Comparison of ENCODE assay signal across 9 mouse cellular contexts in genomic region chr11:96867149-96867548, GRCm38 (mm10). TPM values are rescaled to one million over a fixed set of nuclear protein-coding genes. Genes with fewer than 3 reads are reported as not detected.
A peak's percentile ranks its signal among the peaks of the same experiment; 100 is the strongest.
DNase-seq lines count a peak whose midpoint lies in the region; ATAC-seq lines count a peak whose summit lies in the region.
"Had no signal": no experiment of that assay in that cellular context is flagged by ENCODE, and none has a peak within 500 bp of the region (broad histone marks: within the 10 kb centered on the region; RNA-seq: fewer than 3 reads in every experiment).

No protein-coding gene starts in this region.

- 0 out of 2 replicates have a peak, but pooled peaks cover 4% of the 10 kb centered on the region for H3K4me1 ChIP-seq in heart, embryonic 16.5 days (ENCODE audit: control insufficient read depth, insufficient read depth, low read length)

- H3K9me3 ChIP-seq in heart, embryonic 16.5 days (replicated peaks; ENCODE audit: control insufficient read depth, low read length): no peaks in the 10 kb centered on the region
- H3K9me3 ChIP-seq: liver, embryonic 13.5 days had no signal

- H3K4me3 ChIP-seq in heart, embryonic 16.5 days (ENCODE audit: low read length): no peak overlapping the region
- H3K4me3 ChIP-seq: liver, embryonic 13.5 days had no signal

- H3K4me2 ChIP-seq in heart, embryonic 16.5 days (ENCODE audit: low read depth, low read length): no peak overlapping the region
- H3K4me2 ChIP-seq: liver, embryonic 13.5 days had no signal

- 13% methylated on average over 5 of the region's 5 CpGs for WGBS in heart, embryonic 16.5 days

- ATAC-seq in CD4-positive, CD25-positive, alpha-beta regulatory T cell, adult 4 months: no peak
- peak; percentile 55; the same call in 1 of the 2 replicates for ATAC-seq in heart, embryonic 16.5 days (replicated peaks; ENCODE audit: extremely low read depth, insufficient read depth, low FRiP score)

- DNase-seq in CD4-positive, CD25-positive, alpha-beta regulatory T cell, adult 2 months (ENCODE audit: low read depth, low spot score): peak; percentile 81
- DNase-seq in adrenal gland, postnatal 14 days: peak; percentile 76
- peak; percentile 78 for DNase-seq in embryo, embryonic 9.5 days (ENCODE audit: extremely low spot score)
- peak; percentile 80 to 85 for DNase-seq in kidney, postnatal 4 days
- DNase-seq in lung, postnatal 36 days: peak; percentile 81
- DNase-seq in right cerebral cortex, postnatal 25 days: peak; percentile 49
- DNase-seq: liver, embryonic 13.5 days had no signal

- no peaks in the 10 kb centered on the region for H3K27me3 ChIP-seq in heart, embryonic 16.5 days (ENCODE audit: control insufficient read depth, insufficient read depth, low read length)

- no peaks in the 10 kb centered on the region for H3K36me3 ChIP-seq in heart, embryonic 16.5 days (ENCODE audit: control insufficient read depth, insufficient read depth)
- H3K36me3 ChIP-seq: liver, embryonic 13.5 days had no signal

- no peak overlapping the region for H3K27ac ChIP-seq in heart, embryonic 16.5 days (ENCODE audit: low read length)
- H3K27ac ChIP-seq: liver, embryonic 13.5 days had no signal

- H3K9ac ChIP-seq in heart, embryonic 16.5 days (ENCODE audit: low read length): no peak overlapping the region
- H3K9ac ChIP-seq: liver, embryonic 13.5 days had no signal

RNA-seq across cellular contexts. Expression of gene Copz2, which starts 17.5 kb away (rescaled TPM):
- not detected for polyA plus RNA-seq in CD4-positive, CD25-positive, alpha-beta regulatory T cell, adult 4 months (2017; shearing (Covaris generic))
- 39.8 and 43.7 TPM in 2 replicates for total RNA-seq in adrenal gland, postnatal 14 days (2021)
- polyA plus RNA-seq in heart, embryonic 16.5 days (2015; fragmentation: Nextera tagmentation; extraction: Ambion mirVana): 118 and 129 TPM in 2 replicates

RNA-seq across cellular contexts. Expression of gene Nfe2l1, which starts 37.4 kb away (rescaled TPM):
- polyA plus RNA-seq in CD4-positive, CD25-positive, alpha-beta regulatory T cell, adult 4 months (2017; shearing (Covaris generic)): 10 to 100 TPM; 21.3 to 26.1 TPM
- total RNA-seq in adrenal gland, postnatal 14 days (2021): 362 and 371 TPM in 2 replicates
- 81.3 and 90.1 TPM in 2 replicates for polyA plus RNA-seq in heart, embryonic 16.5 days (2015; fragmentation: Nextera tagmentation; extraction: Ambion mirVana)

RNA-seq across cellular contexts. Expression of gene Cdk5rap3, which starts 49.1 kb away (rescaled TPM):
- polyA plus RNA-seq in CD4-positive, CD25-positive, alpha-beta regulatory T cell, adult 4 months (2017; shearing (Covaris generic)): 100 to 1,000 TPM in 1 of 2 experiments, 10 to 100 TPM in 1; 82.3 to 119 TPM
- 48.6 and 49.9 TPM in 2 replicates for total RNA-seq in adrenal gland, postnatal 14 days (2021)
- polyA plus RNA-seq in heart, embryonic 16.5 days (2015; fragmentation: Nextera tagmentation; extraction: Ambion mirVana): 48.7 and 60.5 TPM in 2 replicates

Comparison
In these comparisons a context has a peak if more than half of its experiments do, and no peak if none do; other contexts are left out.
1. RNA of gene Copz2, which starts 17.5 kb away (polyA plus RNA-seq): 118 to 129 TPM in heart, embryonic 16.5 days; not detected in CD4-positive, CD25-positive, alpha-beta regulatory T cell, adult 4 months; every median in the first group is over 100 times any median in the second.
2. Peak in every context shown above with its lines, with median percentiles within 50 percentile points of each other: DNase-seq.